Mouse (Mus musculus): ENCODE measurements at regions not wholly inside any gene's neighbourhood (a gene's known extent, or its start where the extent isn't known, plus 50 kb on each side); places are given as distances from the start of the nearest gene placed in this dataset.

DNA sequence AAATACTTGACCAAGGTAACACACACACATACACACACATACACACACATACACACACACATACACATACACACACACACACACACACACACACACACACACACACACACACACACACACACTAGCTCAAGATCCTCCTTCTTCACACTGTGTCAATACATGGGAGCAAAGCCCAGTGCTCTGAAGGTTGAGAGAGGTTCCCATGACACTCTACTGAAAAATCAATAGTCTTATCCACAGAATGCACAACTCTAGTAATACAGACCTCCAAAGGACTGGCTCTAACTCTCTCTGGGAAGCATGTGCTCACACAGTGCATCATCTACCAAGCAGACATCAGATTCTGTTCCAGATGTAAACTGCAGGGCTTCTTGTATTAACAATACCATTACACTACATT is 151.7 kb downstream of the 1190002N15Rik start:
- intact Hi-C loops (cut with DNase I), result no loop called here
- no peak for DNase-seq

DNA sequence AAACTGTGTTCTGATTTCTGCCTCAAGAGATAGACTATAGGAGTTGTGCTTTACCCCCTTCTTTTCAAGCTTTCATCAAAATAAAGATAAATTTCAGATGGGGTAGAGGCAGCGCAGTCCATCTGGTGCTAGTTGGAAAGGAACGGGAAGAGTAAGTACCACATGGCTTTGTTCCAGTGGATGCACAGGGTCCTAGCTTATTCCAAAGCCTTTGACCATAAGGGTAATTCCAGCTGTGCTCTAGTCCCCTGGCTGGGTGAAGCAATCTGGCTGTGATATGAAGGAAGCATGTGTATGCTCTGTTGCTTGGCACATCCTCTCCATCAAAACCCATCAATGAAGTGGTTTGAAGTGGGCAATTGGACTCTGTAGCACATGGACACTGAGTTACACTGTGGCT is 155.6 kb downstream of the 1190002N15Rik start:
- no peak for DNase-seq
- intact Hi-C loops (cut with DNase I), result no loop called here

GRCm38 (mm10) chr9:94378835-94379234 is 159.0 kb downstream of the 1190002N15Rik start:
- DNase-seq, result peak in 1 of 2 experiments; percentile 3
- intact Hi-C loops (cut with DNase I), result no loop called here

GRCm38 (mm10) chr9:94378291-94378690 is 159.6 kb downstream of the 1190002N15Rik start:
- DNase-seq, result no peak
- intact Hi-C loops (cut with DNase I), result no loop called here

GRCm38 (mm10) chr9:94377346-94378039 is 160.4 kb downstream of the 1190002N15Rik start:
- DNase-seq, result no peak
- intact Hi-C loops (cut with DNase I), result no loop called here

DNA sequence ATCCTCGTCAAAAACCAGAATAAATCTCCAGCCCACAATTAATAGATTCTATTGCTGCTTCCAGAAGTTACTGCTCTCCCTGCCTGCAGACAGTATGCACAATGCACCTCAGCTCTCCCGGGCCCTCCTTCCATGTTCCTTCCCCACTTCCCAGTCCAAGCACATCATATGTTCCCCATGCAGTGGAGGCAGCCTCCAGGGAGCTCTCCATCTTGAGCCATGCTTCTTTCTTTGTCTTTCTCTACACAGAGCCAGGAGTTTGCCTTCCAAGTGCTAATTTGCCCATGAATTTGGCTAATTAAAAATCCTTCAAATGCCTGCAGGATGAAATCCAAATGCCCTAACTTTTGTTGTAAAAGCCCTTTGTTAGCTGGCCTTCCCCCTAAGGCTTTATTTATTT is 166.9 kb downstream of the 1190002N15Rik start:
- DNase-seq, result no peak
- intact Hi-C loops (cut with DNase I), result no loop called here

DNA sequence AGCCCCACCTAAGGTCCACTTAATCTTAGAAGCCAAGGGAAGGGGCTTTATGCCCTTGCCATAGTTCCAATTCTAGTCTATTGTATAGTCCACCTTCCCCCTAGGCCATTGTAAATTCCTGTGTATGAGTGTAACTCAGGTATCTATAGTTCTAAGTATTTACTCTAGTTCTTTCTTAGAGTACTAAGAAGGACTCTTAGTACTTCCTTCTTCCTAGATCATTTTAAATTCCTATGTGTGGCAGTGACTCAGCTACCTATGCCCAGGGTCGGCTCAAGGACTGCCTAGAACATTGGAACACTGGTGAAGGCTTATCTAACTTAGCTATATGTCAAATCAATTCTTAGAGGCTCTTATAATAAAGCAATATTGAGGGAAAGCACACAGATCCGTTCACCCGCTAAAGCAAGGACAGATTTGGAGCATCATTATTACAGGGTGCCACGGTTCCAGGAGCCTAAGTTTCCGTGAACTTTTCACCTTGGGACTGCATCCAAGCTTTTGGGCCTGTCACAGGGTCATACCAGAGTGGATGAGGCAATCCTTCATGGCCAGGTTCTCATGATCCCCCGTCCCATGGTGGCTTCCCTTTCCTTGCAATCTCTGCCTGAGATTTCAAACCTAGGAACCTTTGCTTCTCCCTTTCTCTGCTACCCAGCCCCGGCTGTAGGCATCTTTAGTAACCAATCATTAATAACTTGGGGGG is 169.5 kb downstream of the 1190002N15Rik start:
- intact Hi-C loops (cut with DNase I), result no loop called here
- no peak for DNase-seq

DNA sequence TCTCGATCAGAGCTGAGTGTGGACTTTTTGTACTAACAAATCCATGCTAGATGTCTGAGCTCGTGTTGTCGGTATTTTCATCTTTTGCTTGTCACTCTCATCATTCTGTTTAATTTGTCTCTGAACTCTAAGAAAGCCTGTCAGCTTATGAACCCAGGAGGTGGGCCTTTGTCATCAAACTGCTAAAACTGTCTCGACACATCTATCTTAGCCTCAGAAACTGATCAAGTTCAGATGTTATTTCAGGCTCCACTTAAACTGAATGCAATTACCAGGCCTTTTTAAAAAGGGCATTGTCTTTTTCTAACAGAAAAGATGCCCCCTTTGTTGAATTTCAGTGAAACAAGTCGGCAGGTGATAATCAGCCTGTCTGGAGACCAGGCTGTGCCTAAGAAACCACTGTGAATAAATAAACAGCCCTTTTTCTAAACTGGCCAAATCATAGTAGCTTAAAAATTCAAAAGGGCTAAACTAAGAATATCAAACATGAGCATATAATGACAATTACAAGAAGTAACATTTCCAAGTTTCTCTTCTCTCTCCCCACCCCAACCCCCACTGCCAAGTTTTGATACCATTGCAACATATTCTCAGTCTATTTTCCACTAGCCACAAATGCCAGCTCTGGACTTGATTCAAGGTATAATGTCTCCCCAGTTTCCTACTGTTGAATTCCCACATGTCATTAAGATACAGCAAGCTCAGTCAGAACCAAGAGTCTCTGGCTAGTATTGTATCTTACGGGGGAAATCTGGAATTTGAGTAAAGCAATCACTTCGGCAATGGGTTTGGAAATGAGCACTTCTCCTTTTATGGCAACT is 175.8 kb downstream of the 1190002N15Rik start:
- intact Hi-C loops (cut with DNase I), result no loop called here
- peak in 1 of 2 experiments; percentile 2 for DNase-seq

GRCm38 (mm10) chr9:94361011-94361410 is 176.9 kb downstream of the 1190002N15Rik start:
- intact Hi-C loops (cut with DNase I), result no loop called here
- DNase-seq, result no peak

GRCm38 (mm10) chr9:94358150-94358549 is 179.7 kb downstream of the 1190002N15Rik start:
- no peak for DNase-seq
- intact Hi-C loops (cut with DNase I), result no loop called here

- intact Hi-C loops (cut with DNase I), result no loop called here
- no peak for DNase-seq
Observed at GRCm38 (mm10) chr9:94342011-94342410, 195.9 kb downstream of the 1190002N15Rik start.

DNA sequence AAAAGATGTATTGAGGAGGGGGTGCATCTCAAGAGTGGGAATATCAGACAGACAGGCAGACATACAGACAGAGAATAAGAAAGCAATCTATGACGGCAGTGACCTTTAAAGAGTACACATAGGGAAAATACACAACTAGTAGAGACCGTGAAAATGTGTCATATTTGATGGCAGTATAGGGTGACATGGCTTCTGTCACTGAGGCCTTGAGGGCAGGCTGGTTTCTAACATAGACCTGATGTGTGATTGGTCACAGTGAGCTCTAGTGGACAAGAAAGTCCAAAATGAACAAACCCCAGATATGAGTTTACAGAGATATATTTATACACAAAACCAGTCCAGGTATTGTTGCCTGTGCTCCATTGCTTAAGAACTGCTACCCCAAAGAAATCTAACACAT is 196.3 kb downstream of the 1190002N15Rik start:
- intact Hi-C loops (cut with DNase I), result no loop called here
- DNase-seq, result no peak

DNA sequence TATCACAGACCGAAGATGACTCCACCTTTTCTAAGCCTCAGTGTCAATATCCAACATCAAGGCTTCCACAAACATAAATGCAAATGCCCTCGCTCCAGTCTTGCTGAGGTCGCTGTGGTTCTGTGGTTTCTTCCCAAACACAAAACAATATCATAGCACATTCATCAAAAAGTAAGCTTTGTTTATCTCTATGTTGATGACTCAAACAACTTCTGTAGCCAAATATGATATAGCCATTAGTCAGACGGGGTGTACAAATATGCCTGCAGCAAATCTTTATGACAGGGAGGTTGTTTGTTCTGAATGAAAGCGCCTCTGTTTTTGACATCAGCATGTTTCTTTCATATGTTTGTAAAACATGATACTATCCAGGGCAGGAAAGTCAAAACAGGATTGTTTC is 204.4 kb downstream of the 1190002N15Rik start:
- DNase-seq, result no peak
- intact Hi-C loops (cut with DNase I), result no loop called here

- DNase-seq, result no peak
- intact Hi-C loops (cut with DNase I), result no loop called here
Observed at GRCm38 (mm10) chr9:94323011-94323410, 214.9 kb downstream of the 1190002N15Rik start.

GRCm38 (mm10) chr9:94302575-94302974 is 235.3 kb downstream of the 1190002N15Rik start:
- intact Hi-C loops (cut with DNase I), result no loop called here
- DNase-seq, result no peak

GRCm38 (mm10) chr9:94301896-94302295 is 236.0 kb downstream of the 1190002N15Rik start:
- intact Hi-C loops (cut with DNase I), result no loop called here
- DNase-seq, result no peak

DNA sequence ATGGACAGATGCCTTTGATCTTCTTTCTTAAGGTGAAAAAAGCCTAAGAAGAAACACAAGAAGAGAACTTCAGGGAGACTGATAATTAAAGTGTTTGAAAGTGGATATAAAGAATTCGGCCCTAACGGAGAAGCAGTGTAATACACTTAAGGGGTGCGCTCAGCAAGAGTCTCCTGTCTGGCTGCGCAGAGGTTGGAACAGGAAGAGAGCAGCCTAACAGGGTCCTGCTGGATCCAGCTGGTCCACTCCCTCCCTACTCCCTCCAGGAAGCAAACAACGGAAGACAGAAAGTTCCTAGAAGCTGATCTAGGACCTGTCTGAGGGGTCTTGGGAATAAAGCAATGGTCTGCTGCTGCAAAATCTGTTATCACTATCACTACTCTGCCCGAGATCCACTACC is 242.4 kb downstream of the 1190002N15Rik start:
- intact Hi-C loops (cut with DNase I), result no loop called here
- DNase-seq, result no peak

- DNase-seq, result no peak
- intact Hi-C loops (cut with DNase I), result no loop called here
Observed at GRCm38 (mm10) chr9:94292147-94292546, 245.7 kb downstream of the 1190002N15Rik start.

DNA sequence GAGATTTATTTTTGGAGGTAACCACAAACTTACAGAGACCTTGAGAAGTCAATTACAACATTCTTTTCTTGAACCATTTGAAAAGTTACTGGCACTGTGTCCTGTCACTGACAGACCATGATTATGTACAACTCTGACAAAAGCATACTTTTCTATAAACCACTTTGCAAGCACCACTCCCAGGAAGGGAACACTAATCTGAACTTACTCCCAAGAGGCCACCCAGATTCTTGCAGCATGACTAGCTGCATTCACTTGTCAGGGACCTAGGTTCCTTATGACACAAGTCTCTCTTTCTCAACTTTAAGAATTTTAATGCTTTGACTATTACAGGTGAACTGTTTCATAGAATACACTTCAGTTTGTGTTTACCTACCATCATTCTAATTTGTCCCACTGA is 248.3 kb downstream of the 1190002N15Rik start:
- intact Hi-C loops (cut with DNase I), result no loop called here

GRCm38 (mm10) chr9:94287559-94287958 is 250.3 kb downstream of the 1190002N15Rik start:
- DNase-seq, result no peak
- intact Hi-C loops (cut with DNase I), result no loop called here

More for the DNA sequence above, 248.3 kb downstream of the 1190002N15Rik start:
- no peak for DNase-seq
